Mouse (Mus musculus) embryonic facial prominence, embryonic 13.5 days (tissue): ENCODE measurements around the gene Tmem123. TPM values are rescaled to one million over a fixed set of nuclear protein-coding genes. Genes with fewer than 3 reads are reported as not detected.
A peak's percentile ranks its signal among the peaks of the same experiment; 100 is the strongest.

Experiments used
- ATAC-seq: fragments of 200-750 bp; cut with Nextera tagmentation; 2 replicates; pipeline ENCODE4 v1.8.0; 2017; ENCODE audit warnings: low read depth; ENCODE audit not compliant: insufficient number of reproducible peaks, insufficient read depth, low FRiP score, low TSS enrichment
- H3K27ac ChIP-seq: fragments of 300-500 bp; sonication (generic); 2 replicates; pipeline ENCODE4 v1.5.1; 2015; ENCODE audit warnings: moderate library complexity, mild to moderate bottlenecking, inconsistent platforms
- H3K27me3 ChIP-seq: fragments of 300-500 bp; sonication (generic); 2 replicates; pipeline ENCODE4 v1.6.1; 2015; ENCODE audit warnings: mild to moderate bottlenecking, inconsistent platforms
- H3K36me3 ChIP-seq: fragments of 300-500 bp; sonication (generic); 2 replicates; pipeline ENCODE4 v1.6.1; 2015; ENCODE audit warnings: mild to moderate bottlenecking, inconsistent platforms
- H3K4me1 ChIP-seq: fragments of 300-500 bp; sonication (generic); 2 replicates; pipeline ENCODE4 v1.6.1; 2015; ENCODE audit warnings: inconsistent platforms
- H3K4me2 ChIP-seq: fragments of 300-500 bp; sonication (generic); 2 replicates; pipeline ENCODE4 v1.6.1; 2015; ENCODE audit warnings: moderate library complexity, mild to moderate bottlenecking, inconsistent platforms
- H3K4me3 ChIP-seq: fragments of 300-500 bp; sonication (generic); 2 replicates; pipeline ENCODE4 v1.5.1; 2015; ENCODE audit warnings: mild to moderate bottlenecking, inconsistent platforms
- H3K9ac ChIP-seq: fragments of 300-500 bp; sonication (generic); 2 replicates; pipeline ENCODE4 v1.6.1; 2015; ENCODE audit warnings: mild to moderate bottlenecking, inconsistent platforms
- H3K9me3 ChIP-seq: fragments of 300-500 bp; sonication (generic); 2 replicates; pipeline ENCODE4 v1.6.1; 2016; ENCODE audit warnings: inconsistent platforms
- WGBS: fragments of 180-500 bp; shearing (Covaris S2); methylation state at CpG from one replicate; pipeline ENCODE4 v1.1.7; 2015; ENCODE audit warnings: mixed read lengths; 5-methylcytosine and 5-hydroxymethylcytosine counted together
- polyA plus RNA-seq: library from polyadenylated mRNA; unstranded; fragments of >200 nt; fragmentation: Nextera tagmentation; extraction: Ambion mirVana; gene quantifications from 2 replicates; pipeline ENCODE4 v1.2.1, GENCODE M21; 2015

The Tmem123 gene
- polyA plus RNA-seq, 1 experiment from 2014 or later, result 78.1 TPM

GRCm38 (mm10) chr9:7776940-7777339 lies 13.1 kb downstream of the Tmem123 start:
- WGBS, result 93% methylated on average over 1 of the region's 1 CpGs
- peaks cover 29% of the 10 kb centered on the region for H3K36me3 ChIP-seq

GRCm38 (mm10) chr9:7777652-7778051 lies 13.8 kb downstream of the Tmem123 start:
- Histone ChIP-seq H3K4me1 (no peaks in the 10 kb centered on the region), H3K4me3 (no peak overlapping the region), H3K36me3 (peaks cover 22% of the 10 kb centered on the region), H3K27me3 (no peaks in the 10 kb centered on the region), H3K27ac (no peak overlapping the region), H3K4me2 (no peak overlapping the region), H3K9me3 (no peaks in the 10 kb centered on the region), H3K9ac (no peak overlapping the region)
- 74% methylated on average over 1 of the region's 1 CpGs for WGBS
- no peak for ATAC-seq

More at GRCm38 (mm10) chr9:7776940-7777339, 13.1 kb downstream of the Tmem123 start:
- H3K9me3 ChIP-seq, result no peaks in the 10 kb centered on the region
- H3K27ac ChIP-seq, result no peak overlapping the region
- H3K4me2 ChIP-seq, result no peak overlapping the region
- H3K9ac ChIP-seq, result no peak overlapping the region
- ATAC-seq, result no peak
- no peaks in the 10 kb centered on the region for H3K27me3 ChIP-seq
- H3K4me3 ChIP-seq, result no peak overlapping the region
- peaks cover 6% of the 10 kb centered on the region; the same call in 1 of the 2 replicates for H3K4me1 ChIP-seq

GRCm38 (mm10) chr9:7778771-7779170 lies 14.9 kb downstream of the Tmem123 start:
- peaks cover 18% of the 10 kb centered on the region for H3K36me3 ChIP-seq
- H3K27ac ChIP-seq, result no peak overlapping the region
- WGBS, result 69% methylated on average over 7 of the region's 7 CpGs
- no peak overlapping the region for H3K9ac ChIP-seq
- no peak overlapping the region for H3K4me3 ChIP-seq
- H3K4me1 ChIP-seq, result peaks cover 1% of the 10 kb centered on the region; the same call in 1 of the 2 replicates
- no peak overlapping the region for H3K4me2 ChIP-seq
- no peaks in the 10 kb centered on the region for H3K27me3 ChIP-seq
- no peak for ATAC-seq
- H3K9me3 ChIP-seq, result no peaks in the 10 kb centered on the region

- peaks cover 15% of the 10 kb centered on the region for H3K36me3 ChIP-seq
- ATAC-seq, result no peak
- WGBS, result 94% methylated on average over 4 of the region's 4 CpGs
Measured at GRCm38 (mm10) chr9:7779786-7780185, 15.9 kb downstream of the Tmem123 start.

GRCm38 (mm10) chr9:7780250-7781150 lies 16.7 kb downstream of the Tmem123 start:
- Histone ChIP-seq H3K27ac (no peak overlapping the region), H3K4me3 (no peak overlapping the region), H3K27me3 (no peaks in the 10 kb centered on the region), H3K36me3 (peaks cover 15% of the 10 kb centered on the region), H3K4me2 (no peak overlapping the region), H3K9ac (no peak overlapping the region), H3K4me1 (peaks cover 18% of the 10 kb centered on the region), H3K9me3 (no peaks in the 10 kb centered on the region)
- WGBS, result 91% methylated on average over 8 of the region's 8 CpGs
- no peak for ATAC-seq

More at GRCm38 (mm10) chr9:7779786-7780185, 15.9 kb downstream of the Tmem123 start:
- H3K27ac ChIP-seq, result no peak overlapping the region
- peaks cover 11% of the 10 kb centered on the region for H3K4me1 ChIP-seq
- H3K9ac ChIP-seq, result no peak overlapping the region
- H3K4me2 ChIP-seq, result no peak overlapping the region
- no peaks in the 10 kb centered on the region for H3K9me3 ChIP-seq
- H3K4me3 ChIP-seq, result no peak overlapping the region
- H3K27me3 ChIP-seq, result no peaks in the 10 kb centered on the region

GRCm38 (mm10) chr9:7783823-7784614 lies 20.2 kb downstream of the Tmem123 start:
- Histone ChIP-seq H3K4me2 (no peak overlapping the region), H3K9ac (no peak overlapping the region), H3K27me3 (no peaks in the 10 kb centered on the region), H3K36me3 (peaks cover 11% of the 10 kb centered on the region), H3K9me3 (no peaks in the 10 kb centered on the region), H3K4me1 (peaks cover 29% of the 10 kb centered on the region), H3K4me3 (no peak overlapping the region), H3K27ac (peak overlapping the region; percentile 57)
- no peak for ATAC-seq
- WGBS, result 63% methylated on average over 15 of the region's 15 CpGs

GRCm38 (mm10) chr9:7784615-7785012 lies 20.8 kb downstream of the Tmem123 start:
- peaks cover 29% of the 10 kb centered on the region for H3K4me1 ChIP-seq
- no peak overlapping the region for H3K4me2 ChIP-seq
- H3K9me3 ChIP-seq, result no peaks in the 10 kb centered on the region
- H3K9ac ChIP-seq, result no peak overlapping the region
- 7% methylated on average over 1 of the region's 1 CpGs for WGBS
- H3K4me3 ChIP-seq, result no peak overlapping the region
- H3K27ac ChIP-seq, result peak overlapping the region; percentile 57
- H3K27me3 ChIP-seq, result no peaks in the 10 kb centered on the region
- 0 out of 2 replicates have a peak, but pooled peaks have one; percentile 35 for ATAC-seq
- peaks cover 10% of the 10 kb centered on the region; the same call in 1 of the 2 replicates for H3K36me3 ChIP-seq

GRCm38 (mm10) chr9:7785396-7785795 lies 21.6 kb downstream of the Tmem123 start:
- WGBS, result 83% methylated on average over 3 of the region's 3 CpGs
- peaks cover 29% of the 10 kb centered on the region for H3K4me1 ChIP-seq
- peak overlapping the region; percentile 39; the same call in 1 of the 2 replicates for H3K27ac ChIP-seq
- H3K9me3 ChIP-seq, result no peaks in the 10 kb centered on the region
- H3K4me3 ChIP-seq, result no peak overlapping the region
- ATAC-seq, result no peak
- H3K9ac ChIP-seq, result no peak overlapping the region
- H3K27me3 ChIP-seq, result no peaks in the 10 kb centered on the region
- no peak overlapping the region for H3K4me2 ChIP-seq
- H3K36me3 ChIP-seq, result peaks cover 14% of the 10 kb centered on the region; the same call in 1 of the 2 replicates

- Histone ChIP-seq H3K36me3 (peaks cover 21% of the 10 kb centered on the region), H3K9me3 (no peaks in the 10 kb centered on the region), H3K27ac (no peak overlapping the region), H3K4me2 (no peak overlapping the region), H3K4me3 (no peak overlapping the region), H3K27me3 (no peaks in the 10 kb centered on the region), H3K4me1 (peaks cover 29% of the 10 kb centered on the region), H3K9ac (no peak overlapping the region)
- ATAC-seq, result no peak
- 91% methylated on average over 7 of the region's 7 CpGs for WGBS
Measured at GRCm38 (mm10) chr9:7786086-7786485, 22.2 kb downstream of the Tmem123 start.

- Histone ChIP-seq H3K9me3 (no peaks in the 10 kb centered on the region), H3K9ac (no peak overlapping the region), H3K27me3 (no peaks in the 10 kb centered on the region), H3K36me3 (peaks cover 32% of the 10 kb centered on the region), H3K4me1 (peaks cover 29% of the 10 kb centered on the region), H3K4me2 (no peak overlapping the region), H3K4me3 (no peak overlapping the region), H3K27ac (no peak overlapping the region)
- no peak for ATAC-seq
- whole genome bisulfite sequencing, result 68% methylated on average over 6 of the region's 6 CpGs
Measured at GRCm38 (mm10) chr9:7788411-7788810, 24.6 kb downstream of the Tmem123 start.

- Histone ChIP-seq H3K9me3 (no peaks in the 10 kb centered on the region), H3K27me3 (no peaks in the 10 kb centered on the region), H3K9ac (no peak overlapping the region), H3K4me2 (no peak overlapping the region), H3K27ac (no peak overlapping the region), H3K4me1 (peaks cover 17% of the 10 kb centered on the region), H3K4me3 (no peak overlapping the region), H3K36me3 (peaks cover 37% of the 10 kb centered on the region)
- 87% methylated on average over 8 of the region's 8 CpGs for WGBS
- ATAC-seq, result no peak
Measured at GRCm38 (mm10) chr9:7789764-7790575, 26.1 kb downstream of the Tmem123 start.
